Mouse (Mus musculus) embryonic facial prominence, embryonic 12.5 days (tissue): Measurements from ENCODE around the gene Hes7. TPM values are rescaled to one million over a fixed set of nuclear protein-coding genes. Genes with fewer than 3 reads are reported as not detected.
A peak's percentile ranks its signal among the peaks of the same experiment; 100 is the strongest.
"Not testable (repeated sequence)": the region's sequence is repeated elsewhere in the genome, so short reads cannot be mapped to it uniquely, and the experiment has no call there.

Source experiments
- ATAC-seq: fragments of 200-750 bp; cut with Nextera tagmentation; 2 replicates; pipeline ENCODE4 v1.8.0; 2017; ENCODE audit not compliant: insufficient number of reproducible peaks, insufficient read depth, low FRiP score, low TSS enrichment
- H3K27ac ChIP-seq: fragments of 300-500 bp; sonication (generic); 2 replicates; pipeline ENCODE4 v1.5.1; 2016; ENCODE audit warnings: mild to moderate bottlenecking
- H3K27me3 ChIP-seq: fragments of 300-500 bp; sonication (generic); 2 replicates; pipeline ENCODE4 v1.6.1; 2016; ENCODE audit warnings: mild to moderate bottlenecking, moderate library complexity
- H3K36me3 ChIP-seq: fragments of 300-500 bp; sonication (generic); 2 replicates; pipeline ENCODE4 v1.6.1; 2016; ENCODE audit warnings: mild to moderate bottlenecking
- H3K4me1 ChIP-seq: fragments of 300-500 bp; sonication (generic); 2 replicates; pipeline ENCODE4 v1.6.1; 2016
- H3K4me2 ChIP-seq: fragments of 300-500 bp; sonication (generic); replicated peaks from 2 replicates; pipeline ENCODE4 v1.6.1; 2016; ENCODE audit warnings: mild to moderate bottlenecking, moderate library complexity
- H3K4me3 ChIP-seq: fragments of 300-500 bp; sonication (generic); 2 replicates; pipeline ENCODE4 v1.5.1; 2016; ENCODE audit warnings: mild to moderate bottlenecking
- H3K9ac ChIP-seq: fragments of 300-500 bp; sonication (generic); 2 replicates; pipeline ENCODE4 v1.6.1; 2016; ENCODE audit warnings: mild to moderate bottlenecking, moderate library complexity
- H3K9me3 ChIP-seq: fragments of 300-500 bp; sonication (generic); 2 replicates; pipeline ENCODE4 v1.6.1; 2016; ENCODE audit warnings: mild to moderate bottlenecking, moderate library complexity
- WGBS: fragments of 180-500 bp; shearing (Covaris S2); methylation state at CpG from one replicate; pipeline ENCODE4 v1.1.7; 2016; 5-methylcytosine and 5-hydroxymethylcytosine counted together
- polyA plus RNA-seq: library from polyadenylated mRNA; unstranded; fragments of >200 nt; fragmentation: Nextera tagmentation; extraction: Ambion mirVana; gene quantifications from 2 replicates; pipeline ENCODE4 v1.2.1, GENCODE M21; 2016

Hes7 gene
- polyA plus RNA-seq, 1 experiment from 2014 or later: 0.65 TPM

DNA sequence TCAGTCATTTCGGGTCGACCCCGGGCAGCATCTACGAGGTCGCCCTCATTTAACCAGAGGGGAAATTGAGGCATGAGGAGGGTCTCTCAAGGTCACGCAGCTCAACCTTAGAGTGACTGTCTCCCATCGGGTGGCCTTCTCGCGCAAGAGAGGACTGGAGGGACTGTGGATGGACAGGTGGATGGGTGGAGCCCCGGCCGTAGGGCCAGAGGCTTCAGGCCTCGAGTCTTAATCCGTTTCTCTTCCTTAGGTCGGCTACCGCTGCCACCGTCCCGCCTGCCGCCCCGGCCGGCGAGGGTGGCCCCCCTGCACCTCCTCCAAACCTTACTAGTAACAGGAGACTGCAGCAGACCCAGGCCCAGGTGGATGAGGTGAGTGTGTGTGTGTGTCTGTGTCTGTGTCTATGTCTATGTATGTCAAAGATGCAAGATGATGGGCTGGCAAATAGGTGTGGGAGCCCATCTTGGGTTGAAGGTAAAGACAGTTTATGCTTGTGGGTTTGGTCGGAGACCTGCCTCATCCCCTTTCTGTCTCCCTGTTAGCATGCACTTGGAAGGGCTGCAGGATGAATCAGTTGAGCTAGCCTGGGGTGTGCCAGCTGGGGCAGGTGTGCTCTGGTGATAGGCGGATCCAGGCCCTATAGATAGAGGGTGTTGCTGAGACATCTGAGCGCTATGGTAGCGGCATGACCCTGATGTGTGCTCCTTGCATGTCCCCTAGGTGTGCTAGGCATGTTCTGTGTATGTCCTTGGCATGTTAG is 31.2 kb upstream of the Hes7 start:
- Histone ChIP-seq H3K27me3 (no peaks in the 10 kb centered on the region), H3K4me3 (peak overlapping the region; percentile 77), H3K9me3 (no peaks in the 10 kb centered on the region), H3K36me3 (peaks cover 20% of the 10 kb centered on the region), H3K4me2 (peak overlapping the region; percentile 87), H3K9ac (peak overlapping the region; percentile 98), H3K4me1 (peaks cover 23% of the 10 kb centered on the region), H3K27ac (peak overlapping the region; percentile 89)
- peak; percentile 26 for ATAC-seq
- 12% methylated on average over 25 of the region's 25 CpGs for WGBS

DNA sequence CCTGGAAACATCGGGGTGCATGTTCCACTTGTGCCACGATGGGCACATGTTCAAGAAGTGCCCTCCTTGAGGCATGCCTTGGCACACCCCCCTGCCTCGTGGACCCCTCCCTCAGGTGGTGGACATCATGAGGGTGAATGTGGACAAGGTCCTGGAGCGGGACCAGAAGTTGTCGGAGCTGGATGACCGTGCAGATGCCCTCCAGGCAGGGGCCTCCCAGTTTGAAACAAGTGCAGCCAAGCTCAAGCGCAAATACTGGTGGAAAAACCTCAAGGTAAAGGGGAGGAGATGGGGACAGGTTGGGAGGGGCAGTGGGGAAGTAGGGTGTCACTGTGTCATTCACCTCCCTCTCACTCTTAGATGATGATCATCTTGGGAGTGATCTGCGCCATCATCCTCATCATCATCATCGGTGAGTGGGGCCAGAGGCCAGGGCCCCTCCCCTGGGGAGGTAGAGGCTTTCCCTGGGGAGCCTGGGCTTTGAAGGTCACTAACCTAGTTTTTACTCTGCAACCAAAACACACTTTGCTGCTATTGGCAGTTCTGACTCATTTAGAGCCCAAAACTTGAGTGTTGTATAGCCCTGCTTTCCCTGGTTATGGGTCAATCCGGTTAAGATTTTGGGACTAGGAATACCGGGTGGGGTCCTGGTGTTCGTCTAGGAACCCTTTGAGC is 30.5 kb upstream of the Hes7 start:
- H3K4me2 ChIP-seq: peak overlapping the region; percentile 87
- H3K9ac ChIP-seq: peak overlapping the region; percentile 98
- H3K36me3 ChIP-seq: peaks cover 20% of the 10 kb centered on the region
- 90% methylated on average over 12 of the region's 12 CpGs for WGBS
- H3K27me3 ChIP-seq: no peaks in the 10 kb centered on the region
- H3K27ac ChIP-seq: no peak overlapping the region
- no peaks in the 10 kb centered on the region for H3K9me3 ChIP-seq
- ATAC-seq: no peak
- H3K4me3 ChIP-seq: peak overlapping the region; percentile 77
- H3K4me1 ChIP-seq: peaks cover 23% of the 10 kb centered on the region

DNA sequence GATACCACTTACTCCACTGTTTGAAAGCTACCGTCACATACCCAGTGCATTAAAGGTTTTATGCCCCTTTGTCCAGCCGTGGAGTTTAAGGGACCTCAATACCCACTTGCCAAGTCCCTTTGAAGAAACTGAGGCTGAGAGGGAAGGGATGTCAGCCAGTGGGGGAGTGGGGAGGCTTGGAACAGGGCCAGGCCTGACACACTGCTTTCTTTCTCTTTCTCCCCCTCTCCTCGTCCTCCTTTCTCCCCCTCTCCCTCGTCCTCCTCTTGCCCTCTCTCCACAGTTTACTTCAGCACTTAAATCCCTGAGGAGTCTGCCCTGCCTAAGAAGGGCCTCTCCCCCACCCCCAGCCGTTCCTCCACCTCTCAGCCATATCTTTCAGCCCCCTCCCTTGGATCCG is 29.8 kb upstream of the Hes7 start:
- Histone ChIP-seq H3K27me3 (no peaks in the 10 kb centered on the region), H3K27ac (no peak overlapping the region), H3K36me3 (peaks cover 20% of the 10 kb centered on the region), H3K4me2 (peak overlapping the region; percentile 8; the same call in 1 of the 2 replicates), H3K4me1 (peaks cover 23% of the 10 kb centered on the region), H3K9ac (0 out of 2 replicates have a peak overlapping the region, but pooled peaks have one; percentile 98), H3K4me3 (0 out of 2 replicates have a peak overlapping the region, but pooled peaks have one; percentile 2), H3K9me3 (no peaks in the 10 kb centered on the region)
- WGBS: 66% methylated on average over 6 of the region's 6 CpGs
- no peak for ATAC-seq

DNA sequence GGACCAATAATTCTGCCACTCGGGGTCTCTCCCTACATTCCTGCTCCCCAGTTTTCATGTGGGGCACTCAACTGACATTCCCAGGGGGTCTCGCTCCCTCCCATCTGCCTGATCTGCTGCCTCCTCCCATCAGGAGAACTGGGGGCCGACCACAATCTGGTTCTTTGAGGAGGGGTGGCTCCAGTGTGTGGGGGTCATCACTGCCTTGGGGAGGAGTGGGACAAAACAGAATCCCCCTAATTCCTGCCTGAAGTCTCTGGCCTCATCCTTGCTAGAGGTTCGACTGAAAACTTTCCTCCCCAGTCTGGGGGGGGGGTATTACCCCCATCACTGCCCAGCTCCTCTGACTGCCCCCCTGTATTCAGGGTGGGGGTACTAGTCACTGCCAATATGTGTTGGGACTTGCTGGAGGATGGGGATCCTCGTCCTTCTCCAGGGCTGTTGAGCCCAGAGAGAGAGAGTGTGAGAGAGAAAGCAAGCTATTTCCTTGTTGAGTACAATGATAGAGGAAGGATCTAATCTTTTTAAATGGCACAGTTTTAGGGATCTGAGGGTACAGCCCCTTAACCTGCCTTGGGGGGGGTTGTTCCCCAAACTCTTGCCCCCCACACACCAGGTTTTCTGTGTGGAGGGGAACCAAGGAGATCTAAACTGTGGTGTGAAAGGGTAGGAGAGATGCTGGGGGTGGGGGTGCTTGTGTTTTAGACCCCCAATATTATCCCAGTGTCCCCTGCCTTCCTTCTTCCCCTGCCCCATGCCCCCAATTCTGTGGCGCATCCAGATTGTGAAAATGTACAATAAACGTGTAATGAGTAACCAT is 28.4 kb upstream of the Hes7 start:
- no peak overlapping the region for H3K4me3 ChIP-seq
- H3K27me3 ChIP-seq: no peaks in the 10 kb centered on the region
- H3K9ac ChIP-seq: no peak overlapping the region
- no peak for ATAC-seq
- 61% methylated on average over 7 of the region's 7 CpGs for WGBS
- peaks cover 31% of the 10 kb centered on the region for H3K4me1 ChIP-seq
- H3K9me3 ChIP-seq: no peaks in the 10 kb centered on the region
- H3K4me2 ChIP-seq: no peak overlapping the region
- H3K36me3 ChIP-seq: peaks cover 20% of the 10 kb centered on the region
- H3K27ac ChIP-seq: no peak overlapping the region

GRCm38 (mm10) chr11:69092386-69092751 is 27.8 kb upstream of the Hes7 start:
- Histone ChIP-seq H3K9me3 (no peaks in the 10 kb centered on the region), H3K36me3 (peaks cover 20% of the 10 kb centered on the region), H3K27me3 (no peaks in the 10 kb centered on the region), H3K9ac (no peak overlapping the region), H3K4me1 (peaks cover 36% of the 10 kb centered on the region), H3K4me2 (no peak overlapping the region), H3K4me3 (no peak overlapping the region), H3K27ac (no peak overlapping the region)
- ATAC-seq: no peak
- 7% methylated on average over 3 of the region's 3 CpGs for WGBS

DNA sequence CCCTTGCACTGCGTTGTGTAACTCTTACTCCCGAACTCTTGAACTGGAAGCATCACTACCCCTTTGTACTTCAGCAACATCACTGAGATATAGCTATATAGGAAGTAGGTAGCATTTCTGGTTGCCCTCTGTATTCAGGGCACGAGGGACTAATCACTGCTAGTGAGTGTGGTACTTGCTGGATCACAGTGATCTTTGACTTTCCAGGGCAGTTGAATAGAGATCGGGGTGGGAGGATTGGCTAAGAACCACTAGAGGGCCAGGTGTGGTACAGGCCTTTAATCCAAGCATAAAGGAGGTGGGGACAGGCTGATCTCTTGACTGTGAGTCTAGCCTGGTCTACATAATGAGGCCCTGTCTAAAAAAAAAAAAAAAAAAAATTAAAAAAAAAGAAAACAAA is 27.3 kb upstream of the Hes7 start:
- ATAC-seq: no peak
- peaks cover 36% of the 10 kb centered on the region for H3K4me1 ChIP-seq
- peaks cover 20% of the 10 kb centered on the region for H3K36me3 ChIP-seq
- H3K4me2 ChIP-seq: no peak overlapping the region
- WGBS: 94% methylated on average over 4 of the region's 4 CpGs
- H3K27me3 ChIP-seq: no peaks in the 10 kb centered on the region
- no peak overlapping the region for H3K27ac ChIP-seq
- H3K9ac ChIP-seq: no peak overlapping the region
- no peak overlapping the region for H3K4me3 ChIP-seq
- no peaks in the 10 kb centered on the region for H3K9me3 ChIP-seq

DNA sequence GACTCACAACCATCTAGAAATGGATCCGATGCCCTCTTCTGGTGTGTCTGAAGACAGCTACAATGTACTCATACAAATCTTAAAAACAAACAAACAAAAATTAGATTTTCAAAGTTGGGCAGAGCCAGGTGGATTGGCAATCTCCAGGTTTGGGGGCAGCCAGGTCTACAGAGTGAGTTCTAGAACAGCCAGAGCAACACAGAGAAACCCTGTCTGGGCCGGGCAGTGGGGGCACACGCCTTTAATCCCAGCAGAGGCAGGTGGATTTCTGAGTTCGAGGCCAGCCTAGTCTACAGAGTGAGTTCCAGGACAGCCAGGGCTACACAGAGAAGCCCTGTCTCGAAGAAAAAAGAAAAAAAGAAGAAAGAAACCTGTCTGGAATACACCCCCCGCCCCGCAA is 26.3 kb upstream of the Hes7 start:
- ATAC-seq, H3K4me2 ChIP-seq, H3K9me3 ChIP-seq, H3K4me3 ChIP-seq, H3K9ac ChIP-seq, H3K27me3 ChIP-seq: not testable (repeated sequence)
- Histone ChIP-seq H3K36me3 (peaks cover 20% of the 10 kb centered on the region), H3K4me1 (peaks cover 43% of the 10 kb centered on the region), H3K27ac (0 out of 2 replicates have a peak overlapping the region, but pooled peaks have one; percentile 61)
- 81% methylated on average over 7 of the region's 7 CpGs for WGBS

GRCm38 (mm10) chr11:69094697-69095429 is 25.3 kb upstream of the Hes7 start, which contains the start of gene Per1:
TSS of gene Per1 (plus strand) at chr11:69095217.
- peaks cover 45% of the 10 kb centered on the region for H3K4me1 ChIP-seq
- peak within 1 kb of the TSS; percentile 83 for H3K27ac ChIP-seq
- under 1% methylated on average over 37 of the region's 37 CpGs for WGBS

DNA sequence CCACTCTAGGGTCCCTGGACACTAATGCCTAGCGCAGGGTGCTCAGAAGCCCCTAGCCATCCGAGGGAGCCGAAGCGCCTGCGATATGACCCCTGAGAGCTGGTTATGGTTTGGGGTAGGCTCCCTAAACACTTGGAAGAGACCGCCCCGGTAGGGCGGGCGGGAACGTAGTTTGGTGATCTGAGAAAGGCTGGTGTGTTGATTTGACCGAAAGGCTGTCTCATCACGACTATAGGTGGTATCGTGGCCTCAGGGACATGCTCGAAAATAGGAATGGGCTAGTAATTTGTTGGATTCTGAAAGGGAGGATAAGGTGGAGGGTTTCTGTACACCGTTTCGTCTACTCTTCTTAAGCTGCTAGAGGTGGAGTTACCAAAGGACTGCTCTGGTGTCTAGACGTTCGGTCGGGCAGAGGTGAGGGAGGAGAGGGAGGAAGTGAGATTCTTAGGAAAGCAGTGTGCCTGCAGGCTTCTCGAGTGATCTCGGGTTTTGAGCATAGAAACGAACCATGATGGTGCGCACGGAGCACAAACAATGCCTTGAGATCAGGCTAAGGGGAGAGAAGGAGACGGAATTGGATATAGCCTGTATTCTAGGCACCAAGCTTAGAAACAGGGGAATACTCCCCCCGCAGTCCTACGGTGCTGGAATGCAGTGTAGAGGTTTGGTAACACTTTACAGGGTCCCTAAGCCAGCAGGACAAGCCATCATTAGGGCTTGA is 24.5 kb upstream of the Hes7 start:
- no peak for ATAC-seq
- no peaks in the 10 kb centered on the region for H3K27me3 ChIP-seq
- H3K9me3 ChIP-seq: no peaks in the 10 kb centered on the region
- peak overlapping the region; percentile 83 for H3K27ac ChIP-seq
- peak overlapping the region; percentile 63 for H3K9ac ChIP-seq
- H3K36me3 ChIP-seq: peaks cover 13% of the 10 kb centered on the region
- peak overlapping the region; percentile 57 for H3K4me3 ChIP-seq
- peaks cover 44% of the 10 kb centered on the region for H3K4me1 ChIP-seq
- WGBS: 3% methylated on average over 27 of the region's 27 CpGs
- peak overlapping the region; percentile 81 for H3K4me2 ChIP-seq

More at GRCm38 (mm10) chr11:69094697-69095429, 25.3 kb upstream of the Hes7 start, which contains the start of gene Per1:
- H3K36me3 ChIP-seq: peaks cover 18% of the 10 kb centered on the region
- peak within 1 kb of the TSS; percentile 81 for H3K4me2 ChIP-seq
- H3K9ac ChIP-seq: peak within 1 kb of the TSS; percentile 63
- peak within 1 kb of the TSS; percentile 57 for H3K4me3 ChIP-seq
- ATAC-seq: peak; percentile 88
- H3K27me3 ChIP-seq: no peaks in the 10 kb centered on the region
- no peaks in the 10 kb centered on the region for H3K9me3 ChIP-seq

DNA sequence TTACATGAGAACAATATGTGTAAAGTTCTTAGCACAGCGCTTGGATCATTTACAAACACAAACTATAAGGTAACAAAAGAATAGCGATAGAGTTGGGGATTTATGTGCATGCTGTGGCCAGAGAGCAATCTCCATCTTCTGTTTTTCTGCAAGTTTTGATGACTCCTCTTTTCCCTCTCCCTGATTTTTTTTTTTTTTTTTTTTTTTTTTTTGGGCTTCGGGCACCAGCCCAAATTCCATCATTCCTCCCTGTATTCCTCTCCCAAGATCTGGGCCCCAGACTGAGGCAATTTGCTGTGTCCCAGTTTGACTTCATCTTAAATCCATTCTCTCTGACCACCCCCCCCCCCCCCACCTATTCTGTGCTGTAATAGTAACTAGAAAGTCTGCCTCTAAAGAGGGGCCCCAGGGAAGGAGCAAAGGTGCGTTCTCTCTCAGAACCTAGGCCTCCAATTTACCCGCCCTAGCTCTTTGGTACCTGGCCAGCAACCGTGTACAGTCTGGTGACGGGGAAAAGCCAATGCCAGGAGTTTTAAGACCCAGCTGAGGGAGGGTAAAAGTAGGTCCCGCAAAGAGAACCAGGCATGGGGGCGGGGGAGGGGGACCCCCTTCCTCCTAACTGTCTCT is 23.7 kb upstream of the Hes7 start:
- peak; percentile 1; the same call in 1 of the 2 replicates for ATAC-seq
- H3K9ac ChIP-seq: no peak overlapping the region
- no peaks in the 10 kb centered on the region for H3K9me3 ChIP-seq
- H3K27me3 ChIP-seq: no peaks in the 10 kb centered on the region
- H3K36me3 ChIP-seq: peaks cover 21% of the 10 kb centered on the region
- 12% methylated on average over 9 of the region's 9 CpGs for WGBS
- H3K4me2 ChIP-seq: peak overlapping the region; percentile 81
- peak overlapping the region; percentile 57 for H3K4me3 ChIP-seq
- H3K27ac ChIP-seq: peak overlapping the region; percentile 84
- peaks cover 44% of the 10 kb centered on the region for H3K4me1 ChIP-seq
